Mouse (Mus musculus) heart, postnatal 0 days (tissue): ENCODE data around the gene Zic4. TPM values are rescaled to one million over a fixed set of nuclear protein-coding genes. Genes with fewer than 3 reads are reported as not detected.

Source experiments
- ATAC-seq: fragments of 200-750 bp; cut with Nextera tagmentation; 2 replicates; pipeline ENCODE4 v1.8.0; 2017; ENCODE audit warnings: low read depth, moderate number of reproducible peaks, moderate library complexity; ENCODE audit not compliant: insufficient read depth
- DNase-seq: peaks from one replicate; pipeline ENCODE4 v3.0.0-alpha.2; 2016; ENCODE audit warnings: low spot score
- H3K27ac ChIP-seq: fragments of 300-500 bp; sonication (generic); 2 replicates; pipeline ENCODE4 v1.5.1; 2014; ENCODE audit warnings: low read depth, mild to moderate bottlenecking
- H3K27me3 ChIP-seq: fragments of 300-500 bp; sonication (generic); 2 replicates; pipeline ENCODE4 v1.6.1; 2014; ENCODE audit warnings: low read length, mixed read lengths; ENCODE audit not compliant: control insufficient read depth, insufficient read depth
- H3K36me3 ChIP-seq: fragments of 300-500 bp; sonication (generic); replicated peaks from 2 replicates; pipeline ENCODE4 v1.6.1; 2014; ENCODE audit warnings: low read length, mixed read lengths; ENCODE audit not compliant: control insufficient read depth, insufficient read depth
- H3K4me1 ChIP-seq: fragments of 300-500 bp; sonication (generic); 2 replicates; pipeline ENCODE4 v1.6.1; 2014; ENCODE audit warnings: antibody characterized with exemption; ENCODE audit not compliant: control insufficient read depth, insufficient read depth
- H3K4me2 ChIP-seq: fragments of 300-500 bp; sonication (generic); 2 replicates; pipeline ENCODE4 v1.6.1; 2014; ENCODE audit warnings: low read depth, mild to moderate bottlenecking, low read length, moderate library complexity
- H3K4me3 ChIP-seq: fragments of 300-500 bp; sonication (generic); 2 replicates; pipeline ENCODE4 v1.5.1; 2014; ENCODE audit warnings: low read depth, low read length
- H3K9ac ChIP-seq: fragments of 300-500 bp; sonication (generic); replicated peaks from 2 replicates; pipeline ENCODE4 v1.6.1; 2014; ENCODE audit warnings: low read depth, low read length, mixed read lengths
- H3K9me3 ChIP-seq: fragments of 300-500 bp; sonication (generic); replicated peaks from 2 replicates; pipeline ENCODE4 v1.6.1; 2016; ENCODE audit warnings: low read length; ENCODE audit not compliant: control insufficient read depth
- CTCF ChIP-seq: IDR thresholded peaks from 2 replicates; pipeline ENCODE4 v1.5.1; 2016; ENCODE audit warnings: antibody characterized with exemption, control low read depth, low read depth
- EP300 ChIP-seq: IDR thresholded peaks from 2 replicates; pipeline ENCODE4 v1.6.1; 2016; ENCODE audit warnings: antibody characterized with exemption, low read depth
- WGBS: fragments of 180-500 bp; shearing (Covaris S2); extraction: QIAGEN DNeasy Blood & Tissue Kit; methylation state at CpG from one replicate; pipeline ENCODE4 v1.1.7; 2014; 5-methylcytosine and 5-hydroxymethylcytosine counted together
- polyA plus RNA-seq: library from polyadenylated mRNA; unstranded; fragments of >200 nt; fragmentation: Nextera tagmentation; extraction: Ambion mirVana; gene quantifications from 2 replicates; pipeline ENCODE4 v1.2.1, GENCODE M21; 2015
- total RNA-seq: library from RNA; depleted of rRNA; stranded (reverse); fragments of >200 nt; gene quantifications from 2 replicates; pipeline ENCODE4 v1.2.3, GENCODE M21; 2014; ENCODE audit warnings: low replicate concordance

Gene Zic4
- total and polyA plus RNA-seq, 2 experiments from 2014 or later, result not detected

GRCm38 (mm10) chr9:91401471-91401870 lies 39.3 kb downstream of the Zic4 start:
- Histone ChIP-seq H3K4me1 (no peaks in the 10 kb centered on the region), H3K27me3 (peaks cover 95% of the 10 kb centered on the region), H3K9ac (no peak overlapping the region), H3K4me2 (no peak overlapping the region), H3K36me3 (no peaks in the 10 kb centered on the region), H3K4me3 (no peak overlapping the region), H3K27ac (no peak overlapping the region), H3K9me3 (no peaks in the 10 kb centered on the region)
- no peak for ATAC-seq
- WGBS, result 1% methylated on average over 10 of the region's 10 CpGs
- DNase-seq, result no peak
- TF ChIP-seq EP300 (no peak), CTCF (no peak)

- DNase-seq (no peak), ATAC-seq (no peak)
- TF ChIP-seq CTCF (no peak), EP300 (no peak)
- H3K27ac ChIP-seq, result no peak overlapping the region
- no peaks in the 10 kb centered on the region for H3K36me3 ChIP-seq
- H3K9ac ChIP-seq, result no peak overlapping the region
- H3K4me2 ChIP-seq, result no peak overlapping the region
- H3K4me1 ChIP-seq, result no peaks in the 10 kb centered on the region
- no peak overlapping the region for H3K4me3 ChIP-seq
- H3K9me3 ChIP-seq, result no peaks in the 10 kb centered on the region
- peaks cover 92% of the 10 kb centered on the region for H3K27me3 ChIP-seq
- 5% methylated on average over 13 of the region's 13 CpGs for WGBS
Measured at GRCm38 (mm10) chr9:91404229-91404628, 42.0 kb downstream of the Zic4 start.

GRCm38 (mm10) chr9:91404905-91405752 lies 42.9 kb downstream of the Zic4 start:
- no peak overlapping the region for H3K27ac ChIP-seq
- no peak overlapping the region for H3K9ac ChIP-seq
- TF ChIP-seq CTCF, result no peak
- ATAC-seq (no peak), DNase-seq (no peak)
- H3K4me2 ChIP-seq, result no peak overlapping the region
- H3K4me3 ChIP-seq, result no peak overlapping the region
- no peaks in the 10 kb centered on the region for H3K36me3 ChIP-seq
- no peaks in the 10 kb centered on the region for H3K9me3 ChIP-seq
- peaks cover 91% of the 10 kb centered on the region for H3K27me3 ChIP-seq
- H3K4me1 ChIP-seq, result no peaks in the 10 kb centered on the region
- 1% methylated on average over 27 of the region's 27 CpGs for WGBS

GRCm38 (mm10) chr9:91405753-91406178 lies 43.6 kb downstream of the Zic4 start:
- ATAC-seq, result no peak

GRCm38 (mm10) chr9:91406258-91406763 lies 44.1 kb downstream of the Zic4 start:
- no peak overlapping the region for H3K4me3 ChIP-seq
- H3K4me1 ChIP-seq, result no peaks in the 10 kb centered on the region
- no peak for TF ChIP-seq CTCF
- no peak for TF ChIP-seq EP300
- peaks cover 90% of the 10 kb centered on the region for H3K27me3 ChIP-seq
- ATAC-seq, result no peak
- H3K36me3 ChIP-seq, result no peaks in the 10 kb centered on the region
- WGBS, result 2% methylated on average over 6 of the region's 6 CpGs
- H3K9ac ChIP-seq, result no peak overlapping the region
- H3K27ac ChIP-seq, result no peak overlapping the region
- no peak overlapping the region for H3K4me2 ChIP-seq
- DNase-seq, result no peak
- H3K9me3 ChIP-seq, result no peaks in the 10 kb centered on the region

More at GRCm38 (mm10) chr9:91405753-91406178, 43.6 kb downstream of the Zic4 start:
- H3K4me3 ChIP-seq, result no peak overlapping the region
- H3K9ac ChIP-seq, result no peak overlapping the region
- no peak overlapping the region for H3K27ac ChIP-seq
- no peak for DNase-seq
- TF ChIP-seq CTCF (no peak), EP300 (no peak)
- no peaks in the 10 kb centered on the region for H3K36me3 ChIP-seq
- no peaks in the 10 kb centered on the region for H3K9me3 ChIP-seq
- WGBS, result under 1% methylated on average over 16 of the region's 16 CpGs
- peaks cover 90% of the 10 kb centered on the region for H3K27me3 ChIP-seq
- H3K4me1 ChIP-seq, result no peaks in the 10 kb centered on the region
- no peak overlapping the region for H3K4me2 ChIP-seq
